Mouse (Mus musculus): ENCODE measurements around the gene Pde4d. TPM values are rescaled to one million over a fixed set of nuclear protein-coding genes. Genes with fewer than 3 reads are reported as not detected.

The Pde4d gene
- polyA plus RNA-seq, 2 experiments, result 11.7 to 17.3 TPM

GRCm38 (mm10) chr13:108603502-108603901 is 153.8 kb downstream of the Pde4d start:
- H3K4me3 ChIP-seq (replicated peaks; ENCODE audit: low read length), result no peak overlapping the region
- no peak for TF ChIP-seq POLR2A (IDR thresholded peaks at IDR 0.05; ENCODE audit: borderline replicate concordance, extremely low read depth, insufficient read depth, insufficient read length)
- no peak for DNase-seq (ENCODE audit: low spot score)

GRCm38 (mm10) chr13:108604213-108604612 is 154.5 kb downstream of the Pde4d start:
- Histone ChIP-seq H3K4me3 (replicated peaks; ENCODE audit: low read length) (no peak overlapping the region), H3K9ac (ENCODE audit: low read depth, low read length, severe bottlenecking) (no peak overlapping the region), H3K27me3 (ENCODE audit: control insufficient read depth, insufficient read depth, low read length) (no peaks in the 10 kb centered on the region), H3K27ac (replicated peaks; ENCODE audit: low read depth, low read length) (no peak overlapping the region), H3K36me3 (ENCODE audit: control insufficient read depth, insufficient read depth, low read length) (no peaks in the 10 kb centered on the region), H3K9me3 (ENCODE audit: control insufficient read depth, low read length) (no peaks in the 10 kb centered on the region), H3K4me2 (replicated peaks; ENCODE audit: low read depth, low read length, severe bottlenecking) (no peak overlapping the region), H3K4me1 (ENCODE audit: control insufficient read depth, insufficient read depth, low read length) (no peaks in the 10 kb centered on the region)
- DNase-seq (ENCODE audit: low spot score) (no peak), ATAC-seq (ENCODE audit: low FRiP score, low read depth) (no peak)
- no peak for TF ChIP-seq POLR2A (IDR thresholded peaks at IDR 0.05; ENCODE audit: borderline replicate concordance, extremely low read depth, insufficient read depth, insufficient read length)

More at GRCm38 (mm10) chr13:108603502-108603901, 153.8 kb downstream of the Pde4d start:
- 46% methylated on average over 1 of the region's 1 CpGs for WGBS
- Histone ChIP-seq H3K27ac (replicated peaks; ENCODE audit: low read depth, low read length) (no peak overlapping the region), H3K27me3 (ENCODE audit: control insufficient read depth, insufficient read depth, low read length) (no peaks in the 10 kb centered on the region), H3K36me3 (ENCODE audit: control insufficient read depth, insufficient read depth, low read length) (no peaks in the 10 kb centered on the region), H3K9ac (ENCODE audit: low read depth, low read length, severe bottlenecking) (no peak overlapping the region), H3K4me2 (replicated peaks; ENCODE audit: low read depth, low read length, severe bottlenecking) (no peak overlapping the region), H3K4me1 (ENCODE audit: control insufficient read depth, insufficient read depth, low read length) (no peaks in the 10 kb centered on the region), H3K9me3 (ENCODE audit: control insufficient read depth, low read length) (no peaks in the 10 kb centered on the region)
- no peak for ATAC-seq (ENCODE audit: low FRiP score, low read depth)

DNA sequence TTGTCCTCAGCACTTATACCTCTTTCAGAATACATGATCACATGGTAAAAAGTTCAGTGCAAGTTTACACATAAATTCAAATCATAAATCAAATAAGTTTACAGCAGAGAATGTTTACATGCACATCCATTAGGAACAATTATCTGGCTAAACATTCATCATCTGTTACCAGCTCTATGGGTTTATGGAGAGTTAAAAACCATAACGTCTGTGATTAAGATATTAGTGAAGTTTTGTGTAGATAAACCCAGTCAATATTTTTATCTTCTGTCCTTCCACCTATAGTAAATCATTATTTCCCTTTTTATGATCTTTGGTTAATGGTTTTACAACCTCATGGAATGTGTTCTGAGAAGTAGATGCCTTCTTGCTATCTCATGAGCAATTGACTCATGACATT is 168.5 kb downstream of the Pde4d start:
- Histone ChIP-seq H3K27me3 (ENCODE audit: control insufficient read depth, insufficient read depth, low read length) (no peaks in the 10 kb centered on the region), H3K4me1 (ENCODE audit: control insufficient read depth, insufficient read depth, low read length) (peaks cover 3% of the 10 kb centered on the region), H3K9me3 (ENCODE audit: control insufficient read depth, low read length) (no peaks in the 10 kb centered on the region), H3K4me2 (replicated peaks; ENCODE audit: low read depth, low read length, severe bottlenecking) (no peak overlapping the region), H3K27ac (replicated peaks; ENCODE audit: low read depth, low read length) (no peak overlapping the region), H3K36me3 (ENCODE audit: control insufficient read depth, insufficient read depth, low read length) (no peaks in the 10 kb centered on the region), H3K9ac (ENCODE audit: low read depth, low read length, severe bottlenecking) (no peak overlapping the region), H3K4me3 (replicated peaks; ENCODE audit: low read length) (no peak overlapping the region)
- WGBS, result 76% methylated on average over 1 of the region's 1 CpGs
- ATAC-seq (ENCODE audit: low FRiP score, low read depth), result no peak
- DNase-seq (ENCODE audit: low spot score), result no peak
- TF ChIP-seq POLR2A (IDR thresholded peaks at IDR 0.05; ENCODE audit: borderline replicate concordance, extremely low read depth, insufficient read depth, insufficient read length), result no peak

GRCm38 (mm10) chr13:108622681-108623080 is 172.9 kb downstream of the Pde4d start:
- no peaks in the 10 kb centered on the region for H3K9me3 ChIP-seq (ENCODE audit: control insufficient read depth, low read length)
- no peaks in the 10 kb centered on the region for H3K36me3 ChIP-seq (ENCODE audit: control insufficient read depth, insufficient read depth, low read length)
- no peak for TF ChIP-seq POLR2A (IDR thresholded peaks at IDR 0.05; ENCODE audit: borderline replicate concordance, extremely low read depth, insufficient read depth, insufficient read length)
- no peaks in the 10 kb centered on the region for H3K27me3 ChIP-seq (ENCODE audit: control insufficient read depth, insufficient read depth, low read length)
- ATAC-seq (ENCODE audit: low FRiP score, low read depth), result no peak
- H3K4me2 ChIP-seq (replicated peaks; ENCODE audit: low read depth, low read length, severe bottlenecking), result no peak overlapping the region
- peak; percentile 55 for DNase-seq (ENCODE audit: low spot score)
- WGBS, result 28% methylated on average over 4 of the region's 4 CpGs
- H3K9ac ChIP-seq (ENCODE audit: low read depth, low read length, severe bottlenecking), result no peak overlapping the region
- no peak overlapping the region for H3K4me3 ChIP-seq (replicated peaks; ENCODE audit: low read length)
- no peak overlapping the region for H3K27ac ChIP-seq (replicated peaks; ENCODE audit: low read depth, low read length)
- H3K4me1 ChIP-seq (ENCODE audit: control insufficient read depth, insufficient read depth, low read length), result peaks cover 7% of the 10 kb centered on the region

- no peaks in the 10 kb centered on the region for H3K36me3 ChIP-seq (ENCODE audit: control insufficient read depth, insufficient read depth, low read length)
- no peak overlapping the region for H3K4me2 ChIP-seq (replicated peaks; ENCODE audit: low read depth, low read length, severe bottlenecking)
- H3K4me3 ChIP-seq (replicated peaks; ENCODE audit: low read length), result no peak overlapping the region
- H3K27ac ChIP-seq (replicated peaks; ENCODE audit: low read depth, low read length), result no peak overlapping the region
- H3K4me1 ChIP-seq (ENCODE audit: control insufficient read depth, insufficient read depth, low read length), result peaks cover 7% of the 10 kb centered on the region
- DNase-seq (ENCODE audit: low spot score) (no peak), ATAC-seq (ENCODE audit: low FRiP score, low read depth) (no peak)
- H3K9ac ChIP-seq (ENCODE audit: low read depth, low read length, severe bottlenecking), result no peak overlapping the region
- no peak for TF ChIP-seq POLR2A (IDR thresholded peaks at IDR 0.05; ENCODE audit: borderline replicate concordance, extremely low read depth, insufficient read depth, insufficient read length)
- no peaks in the 10 kb centered on the region for H3K27me3 ChIP-seq (ENCODE audit: control insufficient read depth, insufficient read depth, low read length)
- no peaks in the 10 kb centered on the region for H3K9me3 ChIP-seq (ENCODE audit: control insufficient read depth, low read length)
- WGBS, result 79% methylated on average over 3 of the region's 3 CpGs
Measured at GRCm38 (mm10) chr13:108623929-108624328, 174.2 kb downstream of the Pde4d start.

DNA sequence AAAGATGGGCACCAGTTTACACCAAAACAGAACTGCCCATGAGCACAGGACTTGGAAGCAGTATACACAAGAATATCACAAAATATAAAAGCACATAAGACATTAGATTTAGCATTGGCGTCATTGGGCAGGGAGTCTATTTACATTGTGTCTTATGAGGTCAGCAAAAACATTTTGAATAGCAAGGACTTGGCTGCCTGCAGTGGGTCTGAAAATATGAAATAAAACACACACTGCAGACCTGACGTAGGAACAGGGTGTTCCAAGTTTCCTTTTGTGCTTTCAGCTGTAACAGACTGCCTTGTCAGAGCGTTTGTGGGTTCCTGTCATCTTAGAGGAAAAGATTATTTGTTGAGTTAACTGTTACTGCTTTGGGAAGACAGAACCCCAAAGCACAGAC is 176.4 kb downstream of the Pde4d start:
- whole genome bisulfite sequencing, result 81% methylated on average over 3 of the region's 3 CpGs
- H3K4me2 ChIP-seq (replicated peaks; ENCODE audit: low read depth, low read length, severe bottlenecking), result no peak overlapping the region
- TF ChIP-seq POLR2A (IDR thresholded peaks at IDR 0.05; ENCODE audit: borderline replicate concordance, extremely low read depth, insufficient read depth, insufficient read length), result no peak
- no peak overlapping the region for H3K4me3 ChIP-seq (replicated peaks; ENCODE audit: low read length)
- peaks cover 7% of the 10 kb centered on the region for H3K4me1 ChIP-seq (ENCODE audit: control insufficient read depth, insufficient read depth, low read length)
- no peaks in the 10 kb centered on the region for H3K36me3 ChIP-seq (ENCODE audit: control insufficient read depth, insufficient read depth, low read length)
- DNase-seq (ENCODE audit: low spot score) (no peak), ATAC-seq (ENCODE audit: low FRiP score, low read depth) (no peak)
- no peak overlapping the region for H3K9ac ChIP-seq (ENCODE audit: low read depth, low read length, severe bottlenecking)
- H3K27me3 ChIP-seq (ENCODE audit: control insufficient read depth, insufficient read depth, low read length), result no peaks in the 10 kb centered on the region
- no peaks in the 10 kb centered on the region for H3K9me3 ChIP-seq (ENCODE audit: control insufficient read depth, low read length)
- no peak overlapping the region for H3K27ac ChIP-seq (replicated peaks; ENCODE audit: low read depth, low read length)

Measured in limb, embryonic 14.5 days (tissue).